Mouse (Mus musculus) cerebellum, postnatal 4 days (tissue): ENCODE results near the gene Ddrgk1.
"Not testable (repeated sequence)": the region's sequence is repeated elsewhere in the genome, so short reads cannot be mapped to it uniquely, and the experiment has no call there.

Experiments
- DNase-seq, 2 experiments: peaks; one replicate each; pipeline ENCODE4 v3.0.0; 2022; ENCODE audit warnings: low spot score in 2 of 2, mixed read lengths in 1 of 2

Gene Ddrgk1

GRCm38 (mm10) chr2:130653303-130653702 lies 11.2 kb downstream of the Ddrgk1 start:
- DNase-seq, result no peak

GRCm38 (mm10) chr2:130649028-130649427 lies 15.4 kb downstream of the Ddrgk1 start:
- DNase-seq, result not testable (repeated sequence)

GRCm38 (mm10) chr2:130645198-130645597 lies 19.3 kb downstream of the Ddrgk1 start:
- no peak for DNase-seq

GRCm38 (mm10) chr2:130642684-130643369 lies 21.6 kb downstream of the Ddrgk1 start, which contains the start of gene Lzts3:
Gene Lzts3, minus strand, starts transcription at chr2:130642803.
- DNase-seq, result peak; percentile 91 to 94

- DNase-seq, result peak in 1 of 2 experiments; percentile 32
Measured at GRCm38 (mm10) chr2:130642197-130642660, 22.2 kb downstream of the Ddrgk1 start.

- DNase-seq, result no peak
Measured at GRCm38 (mm10) chr2:130641351-130642025, 23.0 kb downstream of the Ddrgk1 start.

- no peak for DNase-seq
Measured at GRCm38 (mm10) chr2:130639276-130639675, 25.2 kb downstream of the Ddrgk1 start.

- DNase-seq, result no peak
Measured at GRCm38 (mm10) chr2:130638101-130638611, 26.3 kb downstream of the Ddrgk1 start.

- no peak for DNase-seq
Measured at GRCm38 (mm10) chr2:130635847-130636246, 28.6 kb downstream of the Ddrgk1 start.

GRCm38 (mm10) chr2:130634739-130635411 lies 29.6 kb downstream of the Ddrgk1 start:
- DNase-seq, result peak in 1 of 2 experiments; percentile 27

GRCm38 (mm10) chr2:130634006-130634738 lies 30.3 kb downstream of the Ddrgk1 start:
- DNase-seq, result peak in 1 of 2 experiments; percentile 58

- no peak for DNase-seq
Measured at GRCm38 (mm10) chr2:130632887-130633675, 31.4 kb downstream of the Ddrgk1 start.

GRCm38 (mm10) chr2:130632416-130632815 lies 32.0 kb downstream of the Ddrgk1 start:
- no peak for DNase-seq

GRCm38 (mm10) chr2:130629839-130630203 lies 34.6 kb downstream of the Ddrgk1 start, which contains the start of the genes Fastkd5 and Ubox5:
Gene Fastkd5, minus strand, starts transcription at chr2:130630027.
Gene Ubox5, minus strand, starts transcription at chr2:130630038.
- DNase-seq, result peak; percentile 94 to 95

GRCm38 (mm10) chr2:130629080-130629838 lies 35.2 kb downstream of the Ddrgk1 start:
- no peak for DNase-seq

- DNase-seq, result no peak
Measured at GRCm38 (mm10) chr2:130628424-130628823, 36.0 kb downstream of the Ddrgk1 start.

GRCm38 (mm10) chr2:130618972-130619371 lies 45.5 kb downstream of the Ddrgk1 start:
- DNase-seq, result no peak

GRCm38 (mm10) chr2:130613091-130613490 lies 51.4 kb downstream of the Ddrgk1 start:
- peak in 1 of 2 experiments; percentile 21 for DNase-seq
